Mouse (Mus musculus) lung, embryonic 15.5 days (tissue): ENCODE data around the gene Glis2. TPM values are rescaled to one million over a fixed set of nuclear protein-coding genes. Genes with fewer than 3 reads are reported as not detected.

Source experiments
- ATAC-seq: fragments of 200-750 bp; cut with Nextera tagmentation; 2 replicates; pipeline ENCODE4 v1.8.0; 2017; ENCODE audit warnings: moderate number of reproducible peaks, borderline replicate concordance; ENCODE audit not compliant: low FRiP score, low TSS enrichment; ENCODE audit errors: extremely low read depth
- H3K27ac ChIP-seq: fragments of 300-500 bp; sonication (generic); 2 replicates; pipeline ENCODE4 v1.5.1; 2015; ENCODE audit warnings: moderate library complexity, mild to moderate bottlenecking, inconsistent platforms
- H3K27me3 ChIP-seq: fragments of 300-500 bp; sonication (generic); 2 replicates; pipeline ENCODE4 v1.6.1; 2015; ENCODE audit warnings: inconsistent platforms
- H3K36me3 ChIP-seq: fragments of 300-500 bp; sonication (generic); 2 replicates; pipeline ENCODE4 v1.6.1; 2015; ENCODE audit warnings: inconsistent platforms
- H3K4me1 ChIP-seq: fragments of 300-500 bp; sonication (generic); 2 replicates; pipeline ENCODE4 v1.6.1; 2015; ENCODE audit warnings: inconsistent platforms
- H3K4me2 ChIP-seq: fragments of 300-500 bp; sonication (generic); 2 replicates; pipeline ENCODE4 v1.6.1; 2015; ENCODE audit warnings: inconsistent platforms, mild to moderate bottlenecking, moderate library complexity
- H3K4me3 ChIP-seq: fragments of 300-500 bp; sonication (generic); 2 replicates; pipeline ENCODE4 v1.5.1; 2015; ENCODE audit warnings: mild to moderate bottlenecking, inconsistent platforms
- H3K9ac ChIP-seq: fragments of 300-500 bp; sonication (generic); 2 replicates; pipeline ENCODE4 v1.6.1; 2015; ENCODE audit warnings: inconsistent platforms
- H3K9me3 ChIP-seq: fragments of 300-500 bp; sonication (generic); 2 replicates; pipeline ENCODE4 v1.6.1; 2016; ENCODE audit warnings: inconsistent platforms
- WGBS: fragments of 180-500 bp; shearing (Covaris S2); methylation state at CpG from one replicate; pipeline ENCODE4 v1.1.7; 2015; 5-methylcytosine and 5-hydroxymethylcytosine counted together
- polyA plus RNA-seq: library from polyadenylated mRNA; unstranded; fragments of >200 nt; fragmentation: Nextera tagmentation; extraction: Ambion mirVana; gene quantifications from 2 replicates; pipeline ENCODE4 v1.2.1, GENCODE M21; 2015

The Glis2 gene
- polyA plus RNA-seq, 1 experiment from 2014 or later = 24.0 TPM

GRCm38 (mm10) chr16:4629950-4630349 lies 35.4 kb downstream of the Glis2 start:
- Histone ChIP-seq H3K9ac (no peak overlapping the region), H3K36me3 (no peaks in the 10 kb centered on the region), H3K4me3 (no peak overlapping the region), H3K9me3 (no peaks in the 10 kb centered on the region), H3K27ac (no peak overlapping the region), H3K27me3 (no peaks in the 10 kb centered on the region), H3K4me1 (no peaks in the 10 kb centered on the region), H3K4me2 (no peak overlapping the region)
- 15% methylated on average over 6 of the region's 6 CpGs for WGBS
- ATAC-seq = no peak

- Histone ChIP-seq H3K27ac (no peak overlapping the region), H3K36me3 (no peaks in the 10 kb centered on the region), H3K9me3 (no peaks in the 10 kb centered on the region), H3K27me3 (no peaks in the 10 kb centered on the region), H3K9ac (no peak overlapping the region), H3K4me3 (no peak overlapping the region), H3K4me2 (no peak overlapping the region), H3K4me1 (0 out of 2 replicates have a peak, but pooled peaks cover 7% of the 10 kb centered on the region)
- WGBS = 41% methylated on average over 7 of the region's 7 CpGs
- no peak; the same call in 1 of the 2 replicates for ATAC-seq
Observed at GRCm38 (mm10) chr16:4632050-4632449, 37.5 kb downstream of the Glis2 start.

- 89% methylated on average over 3 of the region's 3 CpGs for WGBS
- no peak overlapping the region for H3K4me2 ChIP-seq
- ATAC-seq = no peak
- H3K27ac ChIP-seq = no peak overlapping the region
- H3K9ac ChIP-seq = no peak overlapping the region
- no peaks in the 10 kb centered on the region for H3K9me3 ChIP-seq
- H3K4me3 ChIP-seq = no peak overlapping the region
- no peaks in the 10 kb centered on the region for H3K27me3 ChIP-seq
- H3K4me1 ChIP-seq = 0 out of 2 replicates have a peak, but pooled peaks cover 7% of the 10 kb centered on the region
- H3K36me3 ChIP-seq = no peaks in the 10 kb centered on the region
Observed at GRCm38 (mm10) chr16:4633661-4634060, 39.1 kb downstream of the Glis2 start.

GRCm38 (mm10) chr16:4634681-4635080 lies 40.2 kb downstream of the Glis2 start:
- Histone ChIP-seq H3K9me3 (no peaks in the 10 kb centered on the region), H3K4me3 (no peak overlapping the region), H3K27me3 (no peaks in the 10 kb centered on the region), H3K4me2 (no peak overlapping the region), H3K4me1 (0 out of 2 replicates have a peak, but pooled peaks cover 11% of the 10 kb centered on the region), H3K9ac (no peak overlapping the region), H3K36me3 (no peaks in the 10 kb centered on the region), H3K27ac (no peak overlapping the region)
- WGBS = 76% methylated on average over 9 of the region's 9 CpGs
- no peak for ATAC-seq

- WGBS = 59% methylated on average over 4 of the region's 4 CpGs
- no peak overlapping the region for H3K27ac ChIP-seq
- no peaks in the 10 kb centered on the region for H3K27me3 ChIP-seq
- H3K4me3 ChIP-seq = no peak overlapping the region
- H3K9me3 ChIP-seq = no peaks in the 10 kb centered on the region
- H3K4me2 ChIP-seq = no peak overlapping the region
- H3K4me1 ChIP-seq = peaks cover 14% of the 10 kb centered on the region
- ATAC-seq = no peak
- no peak overlapping the region for H3K9ac ChIP-seq
- H3K36me3 ChIP-seq = no peaks in the 10 kb centered on the region
Observed at GRCm38 (mm10) chr16:4635760-4636159, 41.2 kb downstream of the Glis2 start.

GRCm38 (mm10) chr16:4638891-4639390 lies 44.4 kb downstream of the Glis2 start:
- Histone ChIP-seq H3K4me1 (peaks cover 45% of the 10 kb centered on the region), H3K4me3 (no peak overlapping the region), H3K9ac (no peak overlapping the region), H3K27ac (no peak overlapping the region), H3K4me2 (no peak overlapping the region), H3K36me3 (no peaks in the 10 kb centered on the region), H3K27me3 (no peaks in the 10 kb centered on the region), H3K9me3 (no peaks in the 10 kb centered on the region)
- 85% methylated on average over 3 of the region's 3 CpGs for WGBS
- no peak for ATAC-seq

GRCm38 (mm10) chr16:4639831-4640237 lies 45.3 kb downstream of the Glis2 start, which contains the start of the genes Vasn and Dnaja3:
TSS of gene Vasn (plus strand) at chr16:4639941.
TSS of gene Dnaja3 (plus strand) at chr16:4639989.
- no peaks in the 10 kb centered on the region for H3K36me3 ChIP-seq

GRCm38 (mm10) chr16:4640267-4641005 lies 45.9 kb downstream of the Glis2 start:
- peak overlapping the region; percentile 63 for H3K4me2 ChIP-seq
- H3K27ac ChIP-seq = peak overlapping the region; percentile 97
- 1% methylated on average over 17 of the region's 17 CpGs for WGBS
- no peaks in the 10 kb centered on the region for H3K27me3 ChIP-seq
- peaks cover 58% of the 10 kb centered on the region for H3K4me1 ChIP-seq
- peak overlapping the region; percentile 64 for H3K4me3 ChIP-seq
- peak overlapping the region; percentile 70 for H3K9ac ChIP-seq
- H3K36me3 ChIP-seq = no peaks in the 10 kb centered on the region
- no peaks in the 10 kb centered on the region for H3K9me3 ChIP-seq
- ATAC-seq = peak; percentile 9; the same call in 1 of the 2 replicates

More at GRCm38 (mm10) chr16:4639831-4640237, 45.3 kb downstream of the Glis2 start, which contains the start of the genes Vasn and Dnaja3:
- peak; percentile 89 for ATAC-seq
- Histone ChIP-seq H3K4me1 (peaks cover 54% of the 10 kb centered on the region), H3K9me3 (no peaks in the 10 kb centered on the region), H3K9ac (peak within 1 kb of the TSS; percentile 70), H3K4me3 (peak within 1 kb of the TSS; percentile 64), H3K27ac (peak within 1 kb of the TSS; percentile 97), H3K27me3 (no peaks in the 10 kb centered on the region), H3K4me2 (peak within 1 kb of the TSS; percentile 63)
- under 1% methylated on average over 22 of the region's 22 CpGs for WGBS

- Histone ChIP-seq H3K4me3 (peak overlapping the region; percentile 64), H3K4me1 (peaks cover 59% of the 10 kb centered on the region), H3K27ac (peak overlapping the region; percentile 97), H3K9me3 (no peaks in the 10 kb centered on the region), H3K4me2 (peak overlapping the region; percentile 63), H3K36me3 (no peaks in the 10 kb centered on the region), H3K27me3 (no peaks in the 10 kb centered on the region), H3K9ac (peak overlapping the region; percentile 70)
- peak; percentile 17; the same call in 1 of the 2 replicates for ATAC-seq
- 14% methylated on average over 3 of the region's 3 CpGs for WGBS
Observed at GRCm38 (mm10) chr16:4641119-4641838, 46.8 kb downstream of the Glis2 start.

GRCm38 (mm10) chr16:4642190-4642589 lies 47.7 kb downstream of the Glis2 start:
- no peaks in the 10 kb centered on the region for H3K9me3 ChIP-seq
- H3K9ac ChIP-seq = peak overlapping the region; percentile 18; the same call in 1 of the 2 replicates
- H3K4me1 ChIP-seq = peaks cover 69% of the 10 kb centered on the region
- peak overlapping the region; percentile 64 for H3K4me3 ChIP-seq
- H3K4me2 ChIP-seq = peak overlapping the region; percentile 63
- H3K27me3 ChIP-seq = no peaks in the 10 kb centered on the region
- H3K36me3 ChIP-seq = no peaks in the 10 kb centered on the region
- WGBS = 17% methylated on average over 13 of the region's 13 CpGs
- H3K27ac ChIP-seq = peak overlapping the region; percentile 97
- ATAC-seq = peak; percentile 73

- Histone ChIP-seq H3K4me2 (peak overlapping the region; percentile 63), H3K4me3 (peak overlapping the region; percentile 64), H3K27ac (peak overlapping the region; percentile 97), H3K36me3 (peaks cover 4% of the 10 kb centered on the region), H3K9ac (peak overlapping the region; percentile 18; the same call in 1 of the 2 replicates), H3K27me3 (no peaks in the 10 kb centered on the region), H3K4me1 (peaks cover 76% of the 10 kb centered on the region), H3K9me3 (no peaks in the 10 kb centered on the region)
- WGBS = 65% methylated on average over 6 of the region's 6 CpGs
- ATAC-seq = no peak
Observed at GRCm38 (mm10) chr16:4642937-4643336, 48.4 kb downstream of the Glis2 start.
